Mouse (Mus musculus): ENCODE data around the gene Foxn1. TPM values are rescaled to one million over a fixed set of nuclear protein-coding genes. Genes with fewer than 3 reads are reported as not detected.

Foxn1 gene
- polyA plus RNA-seq, 1 experiment from 2014 or later, result 0.48 TPM

GRCm38 (mm10) chr11:78396950-78397349 is 10.6 kb upstream of the Foxn1 start:
- H3K27me3 ChIP-seq, result no peaks in the 10 kb centered on the region
- no peak overlapping the region for H3K27ac ChIP-seq
- peak overlapping the region; percentile 25; the same call in 1 of the 2 replicates for H3K9ac ChIP-seq
- H3K4me2 ChIP-seq (replicated peaks), result peak overlapping the region; percentile 61
- no peaks in the 10 kb centered on the region for H3K36me3 ChIP-seq
- H3K9me3 ChIP-seq, result no peaks in the 10 kb centered on the region
- H3K4me1 ChIP-seq, result peaks cover 9% of the 10 kb centered on the region
- 31% methylated on average over 11 of the region's 11 CpGs for WGBS
- no peak for ATAC-seq (ENCODE audit: low FRiP score, low read depth)
- H3K4me3 ChIP-seq, result peak overlapping the region; percentile 30

- Histone ChIP-seq H3K4me1 (peaks cover 5% of the 10 kb centered on the region), H3K36me3 (no peaks in the 10 kb centered on the region), H3K27ac (no peak overlapping the region), H3K9ac (no peak overlapping the region), H3K4me3 (no peak overlapping the region), H3K4me2 (replicated peaks) (no peak overlapping the region), H3K9me3 (no peaks in the 10 kb centered on the region), H3K27me3 (no peaks in the 10 kb centered on the region)
- WGBS, result 78% methylated on average over 3 of the region's 3 CpGs
- ATAC-seq (ENCODE audit: low FRiP score, low read depth), result no peak
These were observed 6.4 kb upstream of the Foxn1 start for GRCm38 (mm10) chr11:78392728-78393127.

- Histone ChIP-seq H3K9me3 (no peaks in the 10 kb centered on the region), H3K27me3 (0 out of 2 replicates have a peak, but pooled peaks cover 2% of the 10 kb centered on the region), H3K4me3 (no peak overlapping the region), H3K4me1 (peaks cover 5% of the 10 kb centered on the region; the same call in 1 of the 2 replicates), H3K36me3 (no peaks in the 10 kb centered on the region), H3K4me2 (replicated peaks) (no peak overlapping the region), H3K9ac (no peak overlapping the region), H3K27ac (no peak overlapping the region)
- ATAC-seq (ENCODE audit: low FRiP score, low read depth), result no peak
- WGBS, result 80% methylated on average over 10 of the region's 10 CpGs
These were observed 582 bp downstream of the Foxn1 start for GRCm38 (mm10) chr11:78385776-78386175.

GRCm38 (mm10) chr11:78382701-78383100 is 3.7 kb downstream of the Foxn1 start:
- WGBS, result 31% methylated on average over 5 of the region's 5 CpGs
- ATAC-seq (ENCODE audit: low FRiP score, low read depth), result no peak

GRCm38 (mm10) chr11:78382286-78382685 is 4.1 kb downstream of the Foxn1 start:
- no peak overlapping the region for H3K4me3 ChIP-seq
- H3K9me3 ChIP-seq, result no peaks in the 10 kb centered on the region
- H3K27me3 ChIP-seq, result 0 out of 2 replicates have a peak, but pooled peaks cover 2% of the 10 kb centered on the region
- H3K4me1 ChIP-seq, result peaks cover 13% of the 10 kb centered on the region
- no peak for ATAC-seq (ENCODE audit: low FRiP score, low read depth)
- no peak overlapping the region for H3K4me2 ChIP-seq (replicated peaks)
- no peak overlapping the region for H3K9ac ChIP-seq
- H3K27ac ChIP-seq, result no peak overlapping the region
- WGBS, result 68% methylated on average over 7 of the region's 7 CpGs
- H3K36me3 ChIP-seq, result no peaks in the 10 kb centered on the region

More at GRCm38 (mm10) chr11:78382701-78383100, 3.7 kb downstream of the Foxn1 start:
- Histone ChIP-seq H3K4me2 (replicated peaks) (no peak overlapping the region), H3K27me3 (0 out of 2 replicates have a peak, but pooled peaks cover 2% of the 10 kb centered on the region), H3K9me3 (no peaks in the 10 kb centered on the region), H3K27ac (no peak overlapping the region), H3K36me3 (no peaks in the 10 kb centered on the region), H3K9ac (no peak overlapping the region), H3K4me1 (peaks cover 9% of the 10 kb centered on the region), H3K4me3 (no peak overlapping the region)

- no peak for ATAC-seq (ENCODE audit: low FRiP score, low read depth)
- H3K9me3 ChIP-seq, result no peaks in the 10 kb centered on the region
- peaks cover 19% of the 10 kb centered on the region for H3K4me1 ChIP-seq
- H3K27ac ChIP-seq, result no peak overlapping the region
- whole genome bisulfite sequencing, result 74% methylated on average over 3 of the region's 3 CpGs
- H3K9ac ChIP-seq, result no peak overlapping the region
- H3K4me3 ChIP-seq, result no peak overlapping the region
- H3K36me3 ChIP-seq, result no peaks in the 10 kb centered on the region
- H3K4me2 ChIP-seq (replicated peaks), result no peak overlapping the region
- H3K27me3 ChIP-seq, result 0 out of 2 replicates have a peak, but pooled peaks cover 2% of the 10 kb centered on the region
These were observed 5.4 kb downstream of the Foxn1 start for GRCm38 (mm10) chr11:78380996-78381395.

- ATAC-seq (ENCODE audit: low FRiP score, low read depth), result no peak
These were observed 6.0 kb downstream of the Foxn1 start for GRCm38 (mm10) chr11:78380351-78380750.

GRCm38 (mm10) chr11:78377549-78378159 is 8.7 kb downstream of the Foxn1 start:
- no peaks in the 10 kb centered on the region for H3K36me3 ChIP-seq
- H3K4me2 ChIP-seq (replicated peaks), result 0 out of 2 replicates have a peak overlapping the region, but pooled peaks have one; percentile 1
- H3K4me1 ChIP-seq, result peaks cover 34% of the 10 kb centered on the region
- 11% methylated on average over 11 of the region's 12 CpGs for WGBS
- no peak overlapping the region for H3K4me3 ChIP-seq
- H3K9ac ChIP-seq, result no peak overlapping the region
- no peak overlapping the region for H3K27ac ChIP-seq
- no peaks in the 10 kb centered on the region for H3K27me3 ChIP-seq
- no peak for ATAC-seq (ENCODE audit: low FRiP score, low read depth)
- no peaks in the 10 kb centered on the region for H3K9me3 ChIP-seq

More at GRCm38 (mm10) chr11:78380351-78380750, 6.0 kb downstream of the Foxn1 start:
- Histone ChIP-seq H3K4me3 (no peak overlapping the region), H3K36me3 (no peaks in the 10 kb centered on the region), H3K27ac (no peak overlapping the region), H3K9me3 (no peaks in the 10 kb centered on the region), H3K27me3 (0 out of 2 replicates have a peak, but pooled peaks cover 2% of the 10 kb centered on the region), H3K4me2 (replicated peaks) (no peak overlapping the region), H3K4me1 (peaks cover 20% of the 10 kb centered on the region), H3K9ac (no peak overlapping the region)
- WGBS, result 60% methylated on average over 4 of the region's 4 CpGs

GRCm38 (mm10) chr11:78374147-78374546 is 12.2 kb downstream of the Foxn1 start:
- Histone ChIP-seq H3K4me3 (no peak overlapping the region), H3K9me3 (no peaks in the 10 kb centered on the region), H3K36me3 (no peaks in the 10 kb centered on the region), H3K4me2 (replicated peaks) (no peak overlapping the region), H3K4me1 (peaks cover 30% of the 10 kb centered on the region), H3K27ac (no peak overlapping the region), H3K27me3 (no peaks in the 10 kb centered on the region), H3K9ac (no peak overlapping the region)
- 0 out of 2 replicates have a peak, but pooled peaks have one; percentile 24 for ATAC-seq (ENCODE audit: low FRiP score, low read depth)
- 61% methylated on average over 8 of the region's 8 CpGs for WGBS

GRCm38 (mm10) chr11:78372610-78373009 is 13.7 kb downstream of the Foxn1 start:
- no peak overlapping the region for H3K27ac ChIP-seq
- H3K36me3 ChIP-seq, result no peaks in the 10 kb centered on the region
- no peak overlapping the region for H3K4me3 ChIP-seq
- no peaks in the 10 kb centered on the region for H3K9me3 ChIP-seq
- ATAC-seq (ENCODE audit: low FRiP score, low read depth), result no peak
- H3K4me1 ChIP-seq, result peaks cover 25% of the 10 kb centered on the region
- H3K27me3 ChIP-seq, result no peaks in the 10 kb centered on the region
- WGBS, result 65% methylated on average over 7 of the region's 7 CpGs
- no peak overlapping the region for H3K9ac ChIP-seq
- H3K4me2 ChIP-seq (replicated peaks), result no peak overlapping the region

- Histone ChIP-seq H3K27ac (no peak overlapping the region), H3K4me3 (no peak overlapping the region), H3K4me1 (peaks cover 21% of the 10 kb centered on the region), H3K4me2 (replicated peaks) (no peak overlapping the region), H3K27me3 (no peaks in the 10 kb centered on the region), H3K9me3 (no peaks in the 10 kb centered on the region), H3K9ac (no peak overlapping the region), H3K36me3 (no peaks in the 10 kb centered on the region)
- 81% methylated on average over 3 of the region's 3 CpGs for WGBS
- no peak for ATAC-seq (ENCODE audit: low FRiP score, low read depth)
These were observed 14.2 kb downstream of the Foxn1 start for GRCm38 (mm10) chr11:78372166-78372565.

GRCm38 (mm10) chr11:78371711-78372110 is 14.6 kb downstream of the Foxn1 start:
- H3K4me2 ChIP-seq (replicated peaks), result no peak overlapping the region
- no peaks in the 10 kb centered on the region for H3K27me3 ChIP-seq
- no peak for ATAC-seq (ENCODE audit: low FRiP score, low read depth)
- no peaks in the 10 kb centered on the region for H3K36me3 ChIP-seq
- H3K9me3 ChIP-seq, result no peaks in the 10 kb centered on the region
- H3K4me1 ChIP-seq, result peaks cover 16% of the 10 kb centered on the region
- H3K4me3 ChIP-seq, result no peak overlapping the region
- no peak overlapping the region for H3K27ac ChIP-seq
- no peak overlapping the region for H3K9ac ChIP-seq
- WGBS, result 91% methylated on average over 11 of the region's 11 CpGs

- ATAC-seq (ENCODE audit: low FRiP score, low read depth), result no peak
- no peaks in the 10 kb centered on the region for H3K36me3 ChIP-seq
- H3K4me1 ChIP-seq, result peaks cover 15% of the 10 kb centered on the region
- H3K4me3 ChIP-seq, result no peak overlapping the region
- no peaks in the 10 kb centered on the region for H3K27me3 ChIP-seq
- H3K27ac ChIP-seq, result no peak overlapping the region
- H3K4me2 ChIP-seq (replicated peaks), result no peak overlapping the region
- H3K9ac ChIP-seq, result no peak overlapping the region
- WGBS, result 45% methylated on average over 1 of the region's 1 CpGs
- no peaks in the 10 kb centered on the region for H3K9me3 ChIP-seq
These were observed 16.0 kb downstream of the Foxn1 start for GRCm38 (mm10) chr11:78370389-78370788.

All from limb, embryonic 13.5 days (tissue).